Mouse (Mus musculus): ENCODE results near the gene Gm7980. TPM values are rescaled to one million over a fixed set of nuclear protein-coding genes. Genes with fewer than 3 reads are reported as not detected.
"Not testable (repeated sequence)": the region's sequence is repeated elsewhere in the genome, so short reads cannot be mapped to it uniquely, and the experiment has no call there.

The Gm7980 gene
- not detected for total RNA-seq (2021)
- long read RNA-seq, experiment 1 = 0 reads
- long read RNA-seq, experiment 2 = 0 reads

- DNase-seq = not testable (repeated sequence)
These were observed at the start of gene Gm7980 for GRCm38 (mm10) chr14:41907190-41907589. TSS of gene Gm7980 (minus strand) at chr14:41907290.

DNA sequence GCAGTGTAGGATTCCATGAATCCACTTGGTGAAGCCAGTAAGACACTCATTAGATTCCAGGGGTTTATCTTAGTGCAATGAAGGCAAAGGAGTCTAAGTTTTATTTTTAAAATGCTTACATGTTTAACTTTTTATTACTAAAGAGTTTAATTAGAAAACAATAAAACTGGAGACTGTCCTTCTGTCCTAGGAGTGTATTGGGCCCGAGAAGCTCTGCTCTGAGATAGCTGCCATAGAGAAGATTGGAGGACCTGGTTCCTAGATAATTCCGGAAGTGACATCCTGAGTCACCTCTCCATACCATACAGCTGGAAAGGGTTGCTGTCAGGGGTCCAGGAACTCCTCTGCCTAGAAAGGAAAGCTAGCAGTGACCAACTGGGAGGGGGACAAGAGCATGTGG lies 36.6 kb upstream of the Gm7980 start, which contains the start of gene 1700024B05Rik:
Gene 1700024B05Rik, plus strand, starts transcription at position 301 of the 400 bp plus-strand sequence.
- DNase-seq = not testable (repeated sequence)

- DNase-seq = not testable (repeated sequence)
These were observed 17.6 kb upstream of the Gm7980 start, which contains the start of gene 1700049E17Rik1 for GRCm38 (mm10) chr14:41924649-41925048. TSS of gene 1700049E17Rik1 (plus strand) at chr14:41924949.

Other genes with a start within 250 kb of the Gm7980 start
- gene Gm8068, start 205.4 kb downstream of the Gm7980 start, total RNA-seq (2021) = not detected
- gene Gm7929, start 156.7 kb downstream of the Gm7980 start, total RNA-seq (2021) = not detected
- gene Gm47189, start 134.8 kb downstream of the Gm7980 start, total RNA-seq (2021) = not detected
- not detected for gene 1700049E17Rik1, start 17.7 kb upstream of the Gm7980 start, total RNA-seq (2021)
- gene 1700024B05Rik, start 36.7 kb upstream of the Gm7980 start, total RNA-seq (2021) = not detected
- gene Gm6401, start 60.6 kb upstream of the Gm7980 start, total RNA-seq (2021) = not detected
- gene Gm3543, start 76.0 kb upstream of the Gm7980 start, total RNA-seq (2021) = not detected
- not detected for gene Gm7951, start 210.1 kb upstream of the Gm7980 start, total RNA-seq (2021)